ENCODE assay signal across 17 mouse cellular contexts in genomic region chr12:83295031-83295430, GRCm38 (mm10).
"Had no signal": no experiment of that assay in that cellular context is flagged by ENCODE, and none has a peak within 500 bp of the region (broad histone marks: within the 10 kb centered on the region; RNA-seq: fewer than 3 reads in every experiment).

No protein-coding gene starts in this region.

- H3K27me3 ChIP-seq: lung, embryonic 15.5 days; midbrain, embryonic 13.5 days; midbrain, embryonic 15.5 days; neural tube, embryonic 12.5 days; stomach, embryonic 15.5 days had no signal

- ATAC-seq: liver, postnatal 0 days; lung, postnatal 0 days; midbrain, embryonic 13.5 days; midbrain, embryonic 15.5 days had no signal

- H3K4me3 ChIP-seq: lung, embryonic 15.5 days; megakaryocyte, embryonic 14.5 days; midbrain, embryonic 13.5 days; midbrain, embryonic 15.5 days; neural tube, embryonic 12.5 days; stomach, embryonic 15.5 days had no signal

- H3K4me2 ChIP-seq: lung, embryonic 15.5 days; midbrain, embryonic 11.5 days; midbrain, embryonic 13.5 days; midbrain, embryonic 15.5 days; neural tube, embryonic 12.5 days; stomach, embryonic 15.5 days had no signal

- H3K9ac ChIP-seq: liver, postnatal 0 days; lung, embryonic 15.5 days; midbrain, embryonic 13.5 days; midbrain, embryonic 15.5 days; neural tube, embryonic 12.5 days; stomach, embryonic 15.5 days had no signal

- H3K4me1 ChIP-seq: lung, embryonic 15.5 days; megakaryocyte, embryonic 14.5 days; midbrain, embryonic 15.5 days; neural tube, embryonic 12.5 days; stomach, embryonic 15.5 days had no signal

- H3K27ac ChIP-seq: lung, embryonic 15.5 days; macrophage; midbrain, embryonic 13.5 days; midbrain, embryonic 15.5 days; neural tube, embryonic 12.5 days; stomach, embryonic 15.5 days; stomach, postnatal 0 days had no signal

- DNase-seq: liver, postnatal 0 days; lung, adult 2 months; lung, postnatal 14 days; lung, postnatal 36 days; right cerebral cortex, postnatal 14 days; thymus, adult 2 months; thymus, postnatal 25 days had no signal

- H3K9me3 ChIP-seq: lung, embryonic 15.5 days; midbrain, embryonic 15.5 days; neural tube, embryonic 12.5 days; stomach, embryonic 15.5 days had no signal

- H3K36me3 ChIP-seq: lung, embryonic 15.5 days; midbrain, embryonic 15.5 days; neural tube, embryonic 12.5 days; stomach, embryonic 15.5 days had no signal
